Mouse (Mus musculus): ENCODE results near the gene Celf2. TPM values are rescaled to one million over a fixed set of nuclear protein-coding genes. Genes with fewer than 3 reads are reported as not detected.
"Not testable (repeated sequence)": the region's sequence is repeated elsewhere in the genome, so short reads cannot be mapped to it uniquely, and the experiment has no call there.

The Celf2 gene
- total RNA-seq, 2 experiments from 2014 or later, result 91.3 to 93.2 TPM

DNA sequence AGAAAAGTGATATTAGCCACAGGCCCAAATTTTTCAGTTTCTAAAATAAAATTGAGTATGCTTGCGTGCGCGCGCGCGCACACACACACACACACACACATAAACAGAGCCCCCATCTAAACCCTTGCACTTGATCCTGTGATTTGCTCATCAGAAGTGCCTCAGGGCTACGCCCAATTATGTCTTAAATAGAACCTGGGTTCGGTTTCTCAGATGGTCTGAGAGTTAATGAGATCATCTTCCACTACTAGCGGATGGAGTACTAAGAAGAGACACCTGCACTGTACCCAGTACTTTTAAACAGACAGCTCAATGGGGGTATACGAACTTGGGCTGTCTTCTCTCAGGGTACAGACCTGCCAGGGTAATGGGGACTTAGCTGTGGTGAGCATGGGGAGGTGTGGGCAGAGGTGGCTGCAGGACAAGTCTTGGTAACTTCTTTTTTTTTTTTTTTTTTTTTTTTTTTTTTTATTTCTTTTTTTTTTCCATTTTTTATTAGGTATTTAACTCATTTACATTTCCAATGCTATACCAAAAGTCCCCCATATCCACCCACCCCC, 923.2 kb downstream of the Celf2 start:
- no peak for DNase-seq

GRCm38 (mm10) chr2:6585069-6585754, 924.2 kb downstream of the Celf2 start:
- no peak for DNase-seq

DNA sequence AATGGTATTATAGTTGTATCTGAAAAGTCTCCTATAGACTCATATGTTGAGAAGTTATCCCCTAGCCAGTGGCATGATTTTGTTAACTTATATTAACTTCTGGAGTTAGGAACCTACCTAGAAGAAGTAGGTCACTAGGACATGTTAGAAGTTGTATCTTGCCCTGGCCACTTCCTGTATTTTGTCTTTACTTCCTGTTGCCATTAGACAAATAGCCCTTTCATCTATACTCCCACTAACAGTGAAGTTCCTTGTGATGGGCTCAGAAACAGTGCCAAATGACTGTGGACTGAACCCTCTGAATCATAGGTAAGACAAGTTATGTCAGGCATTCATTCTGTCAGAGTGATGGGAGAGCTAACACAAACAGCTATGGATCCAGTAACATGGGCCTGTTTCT, 926.7 kb downstream of the Celf2 start:
- no peak for DNase-seq

GRCm38 (mm10) chr2:6580066-6580465, 929.3 kb downstream of the Celf2 start:
- DNase-seq, result no peak

DNA sequence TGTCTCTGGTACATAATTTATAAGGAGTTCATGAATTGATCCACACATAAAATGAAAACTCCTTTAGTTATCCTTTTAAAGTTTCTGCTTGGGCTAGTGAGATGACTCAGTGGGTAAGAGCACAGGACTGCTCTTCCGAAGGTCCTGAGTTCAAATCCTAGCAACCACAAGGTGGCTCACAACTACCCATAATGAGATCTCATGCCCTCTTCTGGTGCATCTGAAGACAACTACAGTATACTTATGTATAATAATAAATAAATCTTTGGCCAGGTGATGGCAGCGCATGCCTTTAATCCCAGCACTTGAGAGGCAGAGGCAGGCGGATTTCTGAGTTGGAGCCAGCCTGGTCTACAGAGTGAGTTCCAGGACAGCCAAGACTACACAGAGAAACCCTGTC, 934.0 kb downstream of the Celf2 start:
- not testable (repeated sequence) for DNase-seq

DNA sequence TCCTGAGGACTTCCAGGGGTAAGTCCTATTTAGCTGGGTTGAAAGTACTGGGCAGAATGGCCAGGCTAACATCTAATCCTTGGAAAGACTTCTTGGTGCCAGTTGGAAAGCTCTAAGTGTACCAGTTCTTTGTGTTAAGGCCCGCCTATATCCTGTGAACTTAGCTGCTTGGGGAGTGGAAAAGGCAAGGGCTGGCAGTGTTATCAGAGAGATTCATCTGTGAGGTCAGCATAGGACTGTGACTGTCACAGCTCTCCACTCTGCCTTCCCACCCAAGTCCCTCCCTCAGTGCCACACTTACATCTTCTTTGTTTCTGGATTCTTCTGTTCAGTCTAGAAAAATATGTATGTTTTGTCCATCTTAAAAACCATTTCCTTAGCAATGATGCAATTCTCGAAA, 935.7 kb downstream of the Celf2 start:
- DNase-seq, result no peak

DNA sequence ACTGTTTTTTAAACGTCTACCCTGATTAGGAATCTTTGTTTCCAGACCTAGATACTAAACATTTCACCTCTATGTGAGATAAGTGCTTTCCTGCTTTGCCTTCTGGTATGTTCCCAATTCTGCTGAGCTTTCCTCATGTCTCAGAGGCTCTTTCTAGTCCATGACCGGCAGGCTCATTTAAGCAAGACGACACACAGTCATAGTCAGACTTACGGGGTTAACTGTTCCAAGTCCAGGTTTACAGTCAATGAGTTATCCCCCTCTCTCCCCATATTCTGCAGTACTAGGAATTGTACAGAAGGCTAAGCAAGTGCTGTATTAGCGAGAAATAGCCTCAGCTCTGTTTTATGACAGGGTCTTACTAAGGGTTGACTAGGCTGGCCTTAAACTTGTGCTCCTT, 936.4 kb downstream of the Celf2 start:
- no peak for DNase-seq

DNA sequence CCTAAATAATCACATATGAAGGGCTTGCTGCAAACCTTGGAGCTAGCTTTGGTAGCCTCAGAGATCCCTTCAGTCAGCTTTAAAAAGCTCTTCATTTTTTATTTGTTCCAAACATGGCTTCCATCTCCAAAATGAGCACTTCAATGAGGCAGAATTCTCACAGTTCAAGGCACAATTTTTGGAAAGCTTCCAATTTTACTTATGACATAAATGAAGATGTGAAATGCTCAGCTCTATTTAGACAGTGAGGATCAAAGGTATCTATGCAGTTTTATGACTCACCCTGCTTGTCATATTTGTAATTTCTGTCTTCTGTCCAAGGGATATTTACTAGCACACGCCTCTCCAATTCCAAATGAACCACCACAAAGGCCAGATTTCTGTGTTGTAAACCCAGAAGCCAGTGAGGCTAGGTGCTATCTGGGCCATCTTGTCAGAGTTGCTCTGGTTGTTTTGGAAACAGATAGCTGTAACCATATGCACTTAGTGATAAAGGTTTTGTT, 940.3 kb downstream of the Celf2 start:
- DNase-seq, result no peak

DNA sequence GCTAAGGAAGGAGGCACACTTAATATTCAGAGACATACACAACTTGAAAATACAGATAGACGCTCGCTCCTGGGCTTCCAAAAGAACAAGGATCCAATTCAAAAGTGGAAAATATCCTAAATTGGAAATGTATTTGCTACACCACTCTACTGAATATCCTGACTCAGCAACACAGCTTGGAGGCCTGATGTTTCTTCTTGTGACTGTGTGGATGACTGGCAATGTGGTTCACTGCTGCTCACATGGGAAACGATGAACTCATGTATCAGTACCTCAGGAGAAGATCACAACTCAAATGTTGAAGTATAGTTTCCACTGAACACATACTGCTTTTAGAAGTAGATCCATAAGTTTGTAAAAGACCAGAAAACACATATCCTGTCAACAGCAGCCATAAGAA, 944.2 kb downstream of the Celf2 start:
- DNase-seq, result no peak

GRCm38 (mm10) chr2:6561337-6561736, 948.0 kb downstream of the Celf2 start:
- DNase-seq, result no peak

DNA sequence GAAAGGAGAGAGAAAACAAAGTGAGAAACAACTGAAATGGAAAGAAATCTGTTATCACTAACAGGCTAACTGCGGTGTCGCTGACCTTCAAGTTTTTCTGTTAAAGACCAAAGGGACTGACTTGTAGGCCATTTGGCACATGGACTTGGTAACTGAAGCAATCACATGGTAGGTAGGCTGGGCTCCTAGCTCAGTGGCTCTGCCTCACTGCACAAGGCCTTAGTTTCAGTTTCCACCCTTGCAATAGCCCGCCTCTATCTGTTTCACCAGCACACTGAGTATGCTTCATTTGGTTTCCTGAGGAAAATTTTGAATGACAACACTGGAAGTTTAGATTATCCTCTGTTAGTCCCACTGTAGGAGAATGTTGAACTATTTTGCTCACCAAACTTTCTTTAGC, 948.6 kb downstream of the Celf2 start:
- DNase-seq, result no peak

DNA sequence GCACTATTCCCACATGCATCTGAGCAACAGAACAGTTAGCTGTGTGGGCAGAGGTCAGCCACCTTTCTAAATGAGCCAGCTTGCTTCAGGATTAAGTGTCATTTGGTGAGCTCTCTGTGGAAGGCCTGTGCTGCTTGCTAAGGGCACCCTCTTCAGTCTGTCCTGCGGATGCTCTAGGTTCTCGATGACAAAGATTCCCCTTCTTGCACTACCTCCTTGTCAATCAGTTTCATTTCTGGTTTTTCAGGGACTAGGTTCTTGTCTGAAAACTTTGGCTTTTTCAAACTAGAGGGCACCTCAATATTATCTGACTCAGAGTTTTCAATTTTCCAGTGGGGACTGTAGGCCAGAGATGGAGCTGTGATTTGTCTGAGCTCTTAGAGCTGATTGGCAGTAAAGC, 949.8 kb downstream of the Celf2 start:
- DNase-seq, result no peak

GRCm38 (mm10) chr2:6558303-6559254, 950.8 kb downstream of the Celf2 start:
- DNase-seq, result no peak

DNA sequence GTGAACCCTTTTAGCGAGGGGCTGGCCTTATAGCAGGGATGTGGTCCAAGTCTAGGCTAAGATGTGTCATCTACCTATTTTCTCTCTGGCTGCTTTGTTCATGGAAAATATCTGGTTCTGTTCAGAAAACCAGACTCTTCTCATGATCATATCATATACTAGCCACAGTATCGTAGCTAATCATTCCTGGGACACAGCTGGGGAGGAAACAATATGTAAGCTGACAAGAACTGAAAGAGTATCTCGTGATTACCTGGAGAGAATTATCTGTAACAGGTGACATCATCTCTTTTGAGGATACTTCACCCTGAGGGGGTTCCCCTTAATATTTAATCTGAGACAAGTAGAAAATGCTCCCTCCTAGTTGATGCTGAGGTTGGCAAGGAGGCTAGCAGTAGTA, 951.6 kb downstream of the Celf2 start:
- no peak for DNase-seq

- no peak for DNase-seq
These were observed 952.5 kb downstream of the Celf2 start for GRCm38 (mm10) chr2:6556913-6557312.

DNA sequence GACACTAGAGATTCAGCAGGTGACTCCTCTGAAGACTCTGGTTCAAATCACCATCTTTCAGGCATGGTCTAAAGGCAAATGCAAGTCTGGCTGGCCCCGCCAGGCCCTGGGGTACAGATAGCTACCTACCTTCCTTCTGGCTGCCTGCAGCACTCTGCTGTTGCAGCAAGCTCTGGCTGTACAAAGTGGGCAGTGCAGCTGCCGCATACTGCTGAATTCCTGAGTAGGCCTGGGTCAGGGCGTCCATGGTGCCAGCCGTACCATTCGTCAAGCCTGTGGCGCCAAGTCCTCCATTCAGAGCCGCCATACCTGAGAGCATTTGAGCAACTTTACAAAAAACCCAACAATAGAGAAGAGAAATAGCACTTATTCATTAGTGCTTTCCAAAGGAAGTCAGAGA, 955.7 kb downstream of the Celf2 start:
- DNase-seq, result no peak

GRCm38 (mm10) chr2:6549251-6549650, 960.1 kb downstream of the Celf2 start:
- DNase-seq, result no peak

- DNase-seq, result peak; percentile 34
These were observed 962.2 kb downstream of the Celf2 start for GRCm38 (mm10) chr2:6547139-6547664.

DNA sequence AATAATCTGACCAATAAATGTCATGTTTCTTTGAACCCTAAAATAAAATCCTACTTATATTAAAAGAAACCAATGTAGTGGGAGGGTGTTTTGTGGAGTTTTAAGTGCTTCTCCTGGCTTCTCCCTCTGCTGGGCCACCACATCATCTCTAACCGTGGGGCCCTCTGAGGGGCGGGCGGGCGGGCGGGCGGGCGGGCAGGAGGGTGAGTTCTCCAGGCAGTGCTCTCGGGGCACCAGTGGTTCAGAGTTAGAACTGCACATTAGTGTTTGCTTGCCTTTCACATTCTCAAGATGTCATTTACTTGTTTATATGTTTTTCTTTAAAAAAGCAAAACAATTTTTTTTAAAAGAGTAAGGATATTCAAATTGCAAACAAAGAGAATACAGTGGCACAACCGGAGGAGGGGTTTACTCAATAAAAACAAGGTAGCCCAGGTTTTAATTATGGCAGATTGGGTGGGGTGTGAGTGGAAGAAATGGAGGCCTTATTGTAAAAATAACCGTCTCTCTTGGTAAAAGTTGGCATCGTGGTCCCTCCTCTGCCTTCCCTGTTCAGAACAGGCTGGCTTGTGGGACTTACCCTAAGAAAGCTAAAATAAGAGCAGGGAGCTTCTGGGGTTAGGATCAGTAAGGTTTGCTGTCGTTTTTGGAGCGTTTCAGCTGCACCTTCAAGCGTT, 962.8 kb downstream of the Celf2 start:
- DNase-seq, result no peak

DNA sequence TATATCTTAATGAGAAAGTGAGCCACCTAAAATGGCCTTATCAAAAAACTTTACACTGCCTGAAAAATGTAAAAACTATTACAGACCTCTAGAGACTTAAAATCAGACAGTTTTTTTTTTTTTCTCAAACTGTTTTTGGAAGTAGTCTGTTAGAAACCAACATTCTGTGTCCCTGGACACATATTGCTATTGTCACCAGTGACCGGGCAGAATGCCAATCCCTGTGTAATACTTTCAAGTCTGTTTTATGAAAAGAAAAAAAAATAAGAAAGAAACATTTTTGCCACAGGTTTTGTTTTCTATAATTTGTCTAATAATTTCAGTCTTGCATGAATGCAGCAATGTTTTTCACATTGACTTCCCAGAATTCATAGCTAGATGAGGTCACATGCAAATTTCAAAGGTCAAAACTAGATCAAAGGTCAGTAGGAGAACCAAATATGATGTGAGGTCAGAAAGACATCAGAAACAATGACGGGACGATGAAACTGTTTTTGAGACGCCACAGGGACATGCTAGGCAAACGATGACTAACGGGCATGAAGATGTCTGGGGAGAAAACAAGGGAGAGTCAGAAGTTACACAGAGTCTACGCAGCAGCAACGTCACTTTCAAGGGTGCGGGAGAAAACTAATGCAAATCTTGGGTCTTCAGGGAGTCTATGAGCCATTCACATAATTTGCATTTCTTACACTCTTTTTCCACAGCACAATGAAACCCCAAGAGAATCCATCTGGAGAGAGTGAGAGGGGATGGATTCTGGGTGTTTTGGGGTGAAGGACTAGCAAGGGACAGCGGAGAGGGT, 964.0 kb downstream of the Celf2 start:
- DNase-seq, result peak; percentile 56

DNA sequence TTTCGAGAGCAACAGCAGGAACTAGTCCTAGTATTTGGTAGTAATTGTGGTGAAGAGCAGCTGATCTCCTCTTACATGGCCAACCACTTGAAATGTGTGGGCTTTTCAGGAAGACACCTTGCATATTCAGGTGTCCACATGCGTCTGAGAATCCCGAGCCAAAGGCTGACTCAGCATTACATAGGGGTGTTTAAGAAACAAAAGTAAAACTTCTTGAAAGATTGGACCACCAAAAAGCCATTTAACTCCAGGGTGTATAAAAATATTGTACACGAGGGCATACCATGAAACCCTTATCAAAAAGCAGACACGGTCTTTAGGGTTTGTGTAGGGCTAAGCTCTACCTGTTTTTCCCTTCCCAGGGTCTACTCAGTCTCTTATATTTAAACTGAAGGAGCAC, 965.7 kb downstream of the Celf2 start:
- DNase-seq, result no peak
